Mouse (Mus musculus): Measurements from ENCODE around the gene Gm38394.

DNA sequence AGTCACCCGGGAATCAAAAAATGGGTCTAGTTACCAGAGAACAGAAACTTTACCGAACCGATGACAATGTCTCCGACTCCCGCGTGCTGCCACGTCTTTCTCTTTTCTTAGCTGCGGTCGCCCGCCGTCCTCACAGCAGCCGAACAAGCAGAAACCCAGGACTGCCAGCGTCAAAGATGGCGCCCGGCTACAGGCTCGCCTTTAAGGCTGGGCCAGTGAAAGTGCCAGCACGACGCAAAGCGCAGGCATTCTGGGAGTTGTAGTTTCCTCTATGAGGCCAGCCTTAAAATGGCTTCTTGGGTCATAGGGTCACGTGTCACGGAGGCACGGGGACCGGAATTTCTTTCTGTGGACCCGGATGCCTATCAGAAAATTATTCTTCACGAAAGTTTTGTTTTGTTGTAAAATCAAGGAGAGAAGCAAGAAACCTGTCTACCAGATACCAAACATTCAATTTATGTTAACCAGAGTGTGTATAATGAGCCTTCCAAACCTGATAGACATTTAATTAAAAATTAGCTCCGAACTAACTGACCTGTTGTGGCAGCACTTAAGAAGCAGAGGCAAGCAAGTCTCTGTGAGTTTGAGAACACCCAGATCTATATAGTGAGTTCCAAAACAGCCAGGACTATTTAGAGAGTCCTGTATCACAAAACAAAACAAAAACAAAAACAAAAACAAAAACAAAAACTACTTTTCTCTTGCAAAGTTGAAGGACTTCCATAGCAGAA lies at the start of gene Gm38394:
- TF ChIP-seq CTCF (IDR thresholded peaks at IDR 0.05; ENCODE audit: insufficient read depth, low read depth, low read length) (no peak), POLR2A (IDR thresholded peaks at IDR 0.05; ENCODE audit: insufficient read depth, low read depth, low read length) (peak; percentile 82)
